Mouse (Mus musculus) neural tube, embryonic 14.5 days (tissue): ENCODE measurements around the gene Fbxl2. TPM values are rescaled to one million over a fixed set of nuclear protein-coding genes. Genes with fewer than 3 reads are reported as not detected.

ENCODE experiments used
- ATAC-seq: fragments of 200-750 bp; cut with Nextera tagmentation; 2 replicates; pipeline ENCODE4 v1.8.0; 2017; ENCODE audit warnings: low read depth, mild to moderate bottlenecking, moderate TSS enrichment, moderate library complexity
- H3K27ac ChIP-seq: fragments of 300-500 bp; sonication (generic); 2 replicates; pipeline ENCODE4 v1.5.1; 2014; ENCODE audit warnings: low read depth, mild to moderate bottlenecking, control low read depth, low read length, moderate library complexity, mixed read lengths
- H3K27me3 ChIP-seq: fragments of 300-500 bp; sonication (generic); 2 replicates; pipeline ENCODE4 v1.6.1; 2014; ENCODE audit warnings: low read length; ENCODE audit not compliant: control insufficient read depth, insufficient read depth
- H3K36me3 ChIP-seq: fragments of 300-500 bp; sonication (generic); 2 replicates; pipeline ENCODE4 v1.6.1; 2014; ENCODE audit warnings: low read length, mixed read lengths; ENCODE audit not compliant: control insufficient read depth, insufficient read depth
- H3K4me1 ChIP-seq: fragments of 300-500 bp; sonication (generic); 2 replicates; pipeline ENCODE4 v1.6.1; 2014; ENCODE audit warnings: low read length; ENCODE audit not compliant: control insufficient read depth, insufficient read depth
- H3K4me2 ChIP-seq: fragments of 300-500 bp; sonication (generic); 2 replicates; pipeline ENCODE4 v1.6.1; 2014; ENCODE audit warnings: mild to moderate bottlenecking, low read depth, low read length, control low read depth
- H3K4me3 ChIP-seq: fragments of 300-500 bp; sonication (generic); 2 replicates; pipeline ENCODE4 v1.5.1; 2014; ENCODE audit warnings: low read depth, low read length, control low read depth, mixed read lengths
- H3K9ac ChIP-seq: fragments of 300-500 bp; sonication (generic); replicated peaks from 2 replicates; pipeline ENCODE4 v1.6.1; 2014; ENCODE audit warnings: low read depth, mild to moderate bottlenecking, control low read depth, low read length, mixed read lengths
- H3K9me3 ChIP-seq: fragments of 300-500 bp; sonication (generic); 2 replicates; pipeline ENCODE4 v1.6.1; 2016; ENCODE audit warnings: low read length; ENCODE audit not compliant: control insufficient read depth
- WGBS: fragments of 180-500 bp; shearing (Covaris S2); extraction: QIAGEN DNeasy Blood & Tissue Kit; methylation state at CpG from one replicate; pipeline ENCODE4 v1.1.7; 2014; 5-methylcytosine and 5-hydroxymethylcytosine counted together
- polyA plus RNA-seq: library from polyadenylated mRNA; unstranded; fragments of >200 nt; fragmentation: Nextera tagmentation; extraction: Ambion mirVana; gene quantifications from 2 replicates; pipeline ENCODE4 v1.2.1, GENCODE M21; 2014

The Fbxl2 gene
- polyA plus RNA-seq, 1 experiment from 2014 or later: 26.2 TPM

GRCm38 (mm10) chr9:113941103-113941805, 104.7 kb downstream of the Fbxl2 start:
- no peaks in the 10 kb centered on the region for H3K27me3 ChIP-seq
- no peaks in the 10 kb centered on the region for H3K9me3 ChIP-seq
- H3K27ac ChIP-seq: no peak overlapping the region
- H3K4me1 ChIP-seq: no peaks in the 10 kb centered on the region
- no peak for ATAC-seq
- H3K36me3 ChIP-seq: 0 out of 2 replicates have a peak, but pooled peaks cover 3% of the 10 kb centered on the region
- no peak overlapping the region for H3K9ac ChIP-seq
- H3K4me3 ChIP-seq: no peak overlapping the region
- H3K4me2 ChIP-seq: no peak overlapping the region
- WGBS: 92% methylated on average over 3 of the region's 3 CpGs

- Histone ChIP-seq H3K27ac (no peak overlapping the region), H3K9ac (no peak overlapping the region), H3K4me1 (no peaks in the 10 kb centered on the region; the same call in 1 of the 2 replicates), H3K9me3 (no peaks in the 10 kb centered on the region), H3K4me3 (no peak overlapping the region), H3K36me3 (no peaks in the 10 kb centered on the region), H3K27me3 (no peaks in the 10 kb centered on the region), H3K4me2 (no peak overlapping the region)
- 85% methylated on average over 9 of the region's 9 CpGs for WGBS
- ATAC-seq: no peak
Observed at GRCm38 (mm10) chr9:113939063-113939850, 106.7 kb downstream of the Fbxl2 start.

GRCm38 (mm10) chr9:113935638-113936037, 110.4 kb downstream of the Fbxl2 start:
- 81% methylated on average over 5 of the region's 5 CpGs for WGBS
- H3K36me3 ChIP-seq: no peaks in the 10 kb centered on the region
- no peak overlapping the region for H3K9ac ChIP-seq
- no peaks in the 10 kb centered on the region for H3K9me3 ChIP-seq
- no peak for ATAC-seq
- no peak overlapping the region for H3K27ac ChIP-seq
- H3K27me3 ChIP-seq: no peaks in the 10 kb centered on the region; the same call in 1 of the 2 replicates
- H3K4me2 ChIP-seq: no peak overlapping the region
- no peak overlapping the region for H3K4me3 ChIP-seq
- H3K4me1 ChIP-seq: peaks cover 15% of the 10 kb centered on the region

GRCm38 (mm10) chr9:113932501-113932900, 113.5 kb downstream of the Fbxl2 start:
- peak overlapping the region; percentile 95 for H3K4me3 ChIP-seq
- H3K9ac ChIP-seq: peak overlapping the region; percentile 95
- no peaks in the 10 kb centered on the region; the same call in 1 of the 2 replicates for H3K27me3 ChIP-seq
- H3K4me1 ChIP-seq: peaks cover 15% of the 10 kb centered on the region
- H3K4me2 ChIP-seq: peak overlapping the region; percentile 73
- WGBS: 21% methylated on average over 11 of the region's 11 CpGs
- no peak for ATAC-seq
- no peaks in the 10 kb centered on the region for H3K9me3 ChIP-seq
- H3K36me3 ChIP-seq: no peaks in the 10 kb centered on the region
- H3K27ac ChIP-seq: no peak overlapping the region

- 3% methylated on average over 8 of the region's 8 CpGs for WGBS
- H3K27me3 ChIP-seq: no peaks in the 10 kb centered on the region; the same call in 1 of the 2 replicates
- H3K36me3 ChIP-seq: no peaks in the 10 kb centered on the region
- peaks cover 15% of the 10 kb centered on the region for H3K4me1 ChIP-seq
- H3K9ac ChIP-seq: peak overlapping the region; percentile 95
- H3K4me2 ChIP-seq: peak overlapping the region; percentile 73
- no peak for ATAC-seq
- H3K27ac ChIP-seq: peak overlapping the region; percentile 91
- peak overlapping the region; percentile 95 for H3K4me3 ChIP-seq
- H3K9me3 ChIP-seq: no peaks in the 10 kb centered on the region
Observed at GRCm38 (mm10) chr9:113932100-113932470, 113.9 kb downstream of the Fbxl2 start.

- ATAC-seq: peak; percentile 15
Observed at GRCm38 (mm10) chr9:113931375-113932099, 114.5 kb downstream of the Fbxl2 start.

GRCm38 (mm10) chr9:113930534-113931374, 115.2 kb downstream of the Fbxl2 start, which contains the start of gene Ubp1:
Gene Ubp1, plus strand, starts transcription at chr9:113930934.
- peak within 1 kb of the TSS; percentile 95 for H3K9ac ChIP-seq
- H3K4me2 ChIP-seq: peak within 1 kb of the TSS; percentile 73
- ATAC-seq: peak; percentile 96
- no peaks in the 10 kb centered on the region; the same call in 1 of the 2 replicates for H3K27me3 ChIP-seq
- peaks cover 15% of the 10 kb centered on the region for H3K4me1 ChIP-seq
- no peaks in the 10 kb centered on the region for H3K9me3 ChIP-seq
- H3K4me3 ChIP-seq: peak within 1 kb of the TSS; percentile 95
- under 1% methylated on average over 48 of the region's 86 CpGs for WGBS
- H3K36me3 ChIP-seq: no peaks in the 10 kb centered on the region
- H3K27ac ChIP-seq: peak within 1 kb of the TSS; percentile 91

More at GRCm38 (mm10) chr9:113931375-113932099, 114.5 kb downstream of the Fbxl2 start:
- no peaks in the 10 kb centered on the region for H3K9me3 ChIP-seq
- no peaks in the 10 kb centered on the region for H3K36me3 ChIP-seq
- 1% methylated on average over 49 of the region's 91 CpGs for WGBS
- H3K9ac ChIP-seq: peak overlapping the region; percentile 95
- H3K4me1 ChIP-seq: peaks cover 15% of the 10 kb centered on the region
- H3K27ac ChIP-seq: peak overlapping the region; percentile 91
- H3K4me3 ChIP-seq: peak overlapping the region; percentile 95
- H3K4me2 ChIP-seq: peak overlapping the region; percentile 73
- H3K27me3 ChIP-seq: no peaks in the 10 kb centered on the region; the same call in 1 of the 2 replicates

- no peak overlapping the region for H3K4me2 ChIP-seq
Observed at GRCm38 (mm10) chr9:113929676-113930075, 116.3 kb downstream of the Fbxl2 start.

More at GRCm38 (mm10) chr9:113929676-113930075, 116.3 kb downstream of the Fbxl2 start:
- no peak overlapping the region; the same call in 1 of the 2 replicates for H3K27ac ChIP-seq
- 85% methylated on average over 1 of the region's 1 CpGs for WGBS
- H3K27me3 ChIP-seq: no peaks in the 10 kb centered on the region; the same call in 1 of the 2 replicates
- peaks cover 15% of the 10 kb centered on the region for H3K4me1 ChIP-seq
- no peaks in the 10 kb centered on the region for H3K9me3 ChIP-seq
- no peak for ATAC-seq
- peaks cover 5% of the 10 kb centered on the region; the same call in 1 of the 2 replicates for H3K36me3 ChIP-seq
- H3K9ac ChIP-seq: no peak overlapping the region
- no peak overlapping the region; the same call in 1 of the 2 replicates for H3K4me3 ChIP-seq
